Mouse (Mus musculus) splenic B cell, adult 2 months (primary cell): ENCODE results near the gene Olfr1265.

ENCODE experiments used
- DNase-seq: peaks from one replicate; pipeline ENCODE4 v3.0.0-alpha.2; 2011; ENCODE audit warnings: low read depth, low spot score
- H3K27me3 ChIP-seq: 2 replicates; pipeline ENCODE4 v1.6.1; 2012; ENCODE audit warnings: mild to moderate bottlenecking, low read length, moderate library complexity, mixed read lengths; ENCODE audit not compliant: control insufficient read depth, poor library complexity, insufficient read depth, severe bottlenecking
- H3K36me3 ChIP-seq: 2 replicates; pipeline ENCODE4 v1.6.1; 2012; ENCODE audit warnings: mild to moderate bottlenecking, low read length, moderate library complexity, mixed read lengths; ENCODE audit not compliant: control insufficient read depth, poor library complexity, insufficient read depth, severe bottlenecking

Gene Olfr1265

GRCm38 (mm10) chr2:90035037-90035436, at the start of gene Olfr1265:
TSS of gene Olfr1265 (plus strand) at chr2:90035337.
- H3K27me3 ChIP-seq, result no peaks in the 10 kb centered on the region
- DNase-seq, result no peak

GRCm38 (mm10) chr2:89990921-89991320, 44.2 kb upstream of the Olfr1265 start, which contains the start of gene Olfr1261:
TSS of gene Olfr1261 (plus strand) at chr2:89991221.
- DNase-seq, result no peak
- Histone ChIP-seq H3K36me3 (no peaks in the 10 kb centered on the region), H3K27me3 (no peaks in the 10 kb centered on the region)

More at GRCm38 (mm10) chr2:90035037-90035436, at the start of gene Olfr1265:
- no peaks in the 10 kb centered on the region for H3K36me3 ChIP-seq

DNA sequence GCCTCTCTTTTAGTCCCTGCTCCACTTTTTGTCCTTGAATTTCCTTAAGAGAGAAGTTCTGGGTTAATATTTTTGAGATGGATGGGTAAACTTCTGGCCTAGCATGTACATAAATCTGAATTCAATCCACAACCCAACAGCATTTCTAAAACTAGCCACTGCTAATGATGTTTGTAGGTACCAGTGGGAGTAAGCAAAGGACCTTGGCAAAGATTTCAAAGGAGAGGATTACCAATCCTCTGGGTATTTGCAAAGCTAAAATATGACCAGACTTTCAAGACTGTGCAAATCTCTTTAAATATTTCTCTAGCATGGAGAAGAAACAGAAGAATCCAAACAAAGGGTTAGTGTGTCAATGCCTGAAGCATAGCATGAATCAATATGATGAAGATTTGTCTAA, 35.3 kb upstream of the Olfr1265 start, which contains the start of gene Olfr1262:
Gene Olfr1262 (plus strand): TSS at position 301 of the 400 bp plus-strand sequence.
- no peak for DNase-seq
- Histone ChIP-seq H3K27me3 (no peaks in the 10 kb centered on the region), H3K36me3 (no peaks in the 10 kb centered on the region)

GRCm38 (mm10) chr2:90011831-90012230, 23.3 kb upstream of the Olfr1265 start, which contains the start of gene Olfr1263:
TSS of gene Olfr1263 (plus strand) at chr2:90012131.
- no peaks in the 10 kb centered on the region for H3K36me3 ChIP-seq
- no peak for DNase-seq

GRCm38 (mm10) chr2:90025477-90025876, 9.7 kb upstream of the Olfr1265 start, which contains the start of gene Olfr1264:
TSS of gene Olfr1264 (minus strand) at chr2:90025577.
- Histone ChIP-seq H3K27me3 (no peaks in the 10 kb centered on the region), H3K36me3 (no peaks in the 10 kb centered on the region)
- DNase-seq, result no peak

More at GRCm38 (mm10) chr2:90011831-90012230, 23.3 kb upstream of the Olfr1265 start, which contains the start of gene Olfr1263:
- no peaks in the 10 kb centered on the region for H3K27me3 ChIP-seq

DNA sequence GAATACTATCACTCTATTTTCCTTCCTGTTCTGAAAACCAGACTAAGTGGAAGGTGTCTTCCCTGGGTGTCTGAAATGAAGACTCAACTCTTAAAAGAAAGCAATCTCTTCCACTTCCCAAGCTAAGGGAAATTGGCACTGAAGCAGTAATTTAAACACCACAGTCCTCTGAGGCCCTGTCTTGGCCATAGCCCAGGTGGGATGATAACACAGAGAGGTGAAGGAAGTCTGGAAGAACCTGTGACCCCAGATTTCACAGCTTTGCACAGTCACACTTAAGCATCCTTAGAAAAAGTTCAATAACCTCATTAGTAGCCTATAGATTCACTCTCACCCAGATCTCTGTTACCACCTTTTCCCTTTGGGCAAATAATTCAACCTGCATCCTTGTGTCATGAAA, 28.4 kb downstream of the Olfr1265 start, which contains the start of gene Olfr140:
Gene Olfr140 (minus strand): TSS at position 101 of the 400 bp plus-strand sequence.
- Histone ChIP-seq H3K27me3 (no peaks in the 10 kb centered on the region), H3K36me3 (no peaks in the 10 kb centered on the region)
- no peak for DNase-seq

GRCm38 (mm10) chr2:90070065-90070464, 34.9 kb downstream of the Olfr1265 start:
- no peaks in the 10 kb centered on the region for H3K27me3 ChIP-seq
- DNase-seq, result no peak
- H3K36me3 ChIP-seq, result no peaks in the 10 kb centered on the region
